In genomic region chrX:12673054-12673775, GRCm38 (mm10) we compare ENCODE assay signal across 8 mouse cellular contexts. TPM values are rescaled to one million over a fixed set of nuclear protein-coding genes. Genes with fewer than 3 reads are reported as not detected.
A peak's percentile ranks its signal among the peaks of the same experiment; 100 is the strongest.
DNase-seq lines count a peak whose midpoint lies in the region; ATAC-seq lines count a peak whose summit lies in the region.

Gene 1810030O07Rik (minus strand): TSS chrX:12673668.

- H3K27ac ChIP-seq in hindbrain, embryonic 14.5 days, result peak within 1 kb of the TSS; percentile 86

- peak; percentile 91 for DNase-seq in R1 (ENCODE audit: low read depth, low spot score)
- DNase-seq in cerebellum, postnatal 25 days, result peak; percentile 89 to 91
- peak; percentile 67 to 80 for DNase-seq in frontal cortex, postnatal 25 days (ENCODE audit: low spot score in 2 of 2)
- DNase-seq in hindbrain, embryonic 14.5 days (ENCODE audit: low spot score), result peak; percentile 82
- peak; percentile 88 to 91 for DNase-seq in layer of hippocampus, postnatal 36 days
- DNase-seq in lung, postnatal 36 days, result peak; percentile 95
- peak; percentile 93 for DNase-seq in retina, postnatal 1 day
- peak; percentile 55 to 87 for DNase-seq in urinary bladder, adult 18-20 months (ENCODE audit: low spot score in 2 of 2)

- H3K4me2 ChIP-seq in hindbrain, embryonic 14.5 days (replicated peaks), result peak within 1 kb of the TSS; percentile 56

- 15% methylated on average over 42 of the region's 42 CpGs for WGBS in hindbrain, embryonic 14.5 days

- ATAC-seq in hindbrain, embryonic 14.5 days (ENCODE audit: low FRiP score), result peak; percentile 99

- peak within 1 kb of the TSS; percentile 80 for H3K9ac ChIP-seq in hindbrain, embryonic 14.5 days

- peaks cover 13% of the 10 kb centered on the region for H3K36me3 ChIP-seq in hindbrain, embryonic 14.5 days (replicated peaks; ENCODE audit: control insufficient read depth, insufficient read depth)

- H3K27me3 ChIP-seq in hindbrain, embryonic 14.5 days (ENCODE audit: control insufficient read depth, insufficient read depth, low read length), result peaks cover 5% of the 10 kb centered on the region

- H3K4me3 ChIP-seq in hindbrain, embryonic 14.5 days (replicated peaks; ENCODE audit: low read length), result peak within 1 kb of the TSS; percentile 72

- H3K9me3 ChIP-seq in hindbrain, embryonic 14.5 days (ENCODE audit: control insufficient read depth, low read length), result no peaks in the 10 kb centered on the region

- peaks cover 8% of the 10 kb centered on the region; the same call in 1 of the 2 replicates for H3K4me1 ChIP-seq in hindbrain, embryonic 14.5 days (replicated peaks; ENCODE audit: control insufficient read depth, insufficient read depth, low read length)

RNA-seq across cellular contexts. Expression of gene 1810030O07Rik, which starts in this region (rescaled TPM):
- polyA plus RNA-seq in hindbrain, embryonic 14.5 days (2014; fragmentation: Nextera tagmentation; extraction: Ambion mirVana), result 29.0 and 30.2 TPM in 2 replicates
- 10 to 100 TPM; 18.0 to 20.9 TPM for total RNA-seq in layer of hippocampus, postnatal 36 days (2021)

Comparison
In these comparisons a context has a peak if more than half of its experiments do, and no peak if none do; other contexts are left out.
1. Peak in every context shown above with its lines: DNase-seq, ATAC-seq, H3K4me3 ChIP-seq and H3K27ac ChIP-seq.